Mouse (Mus musculus) kidney, embryonic 15.5 days (tissue): ENCODE results near the gene Cbr3. TPM values are rescaled to one million over a fixed set of nuclear protein-coding genes. Genes with fewer than 3 reads are reported as not detected.

Source experiments
- ATAC-seq: fragments of 200-750 bp; cut with Nextera tagmentation; replicated peaks from 2 replicates; pipeline ENCODE4 v1.8.0; 2017; ENCODE audit warnings: moderate TSS enrichment; ENCODE audit not compliant: low FRiP score
- H3K27ac ChIP-seq: fragments of 300-500 bp; sonication (generic); 2 replicates; pipeline ENCODE4 v1.5.1; 2015; ENCODE audit warnings: mild to moderate bottlenecking, inconsistent platforms
- H3K27me3 ChIP-seq: fragments of 300-500 bp; sonication (generic); 2 replicates; pipeline ENCODE4 v1.6.1; 2015; ENCODE audit warnings: inconsistent platforms
- H3K36me3 ChIP-seq: fragments of 300-500 bp; sonication (generic); 2 replicates; pipeline ENCODE4 v1.6.1; 2015; ENCODE audit warnings: inconsistent platforms
- H3K4me1 ChIP-seq: fragments of 300-500 bp; sonication (generic); 2 replicates; pipeline ENCODE4 v1.6.1; 2015; ENCODE audit warnings: inconsistent platforms
- H3K4me2 ChIP-seq: fragments of 300-500 bp; sonication (generic); 2 replicates; pipeline ENCODE4 v1.6.1; 2015; ENCODE audit warnings: moderate library complexity, mild to moderate bottlenecking, inconsistent platforms
- H3K4me3 ChIP-seq: fragments of 300-500 bp; sonication (generic); replicated peaks from 2 replicates; pipeline ENCODE4 v1.5.1; 2015; ENCODE audit warnings: mild to moderate bottlenecking, inconsistent platforms
- H3K9ac ChIP-seq: fragments of 300-500 bp; sonication (generic); 2 replicates; pipeline ENCODE4 v1.6.1; 2015; ENCODE audit warnings: mild to moderate bottlenecking, inconsistent platforms
- H3K9me3 ChIP-seq: fragments of 300-500 bp; sonication (generic); replicated peaks from 2 replicates; pipeline ENCODE4 v1.6.1; 2016; ENCODE audit warnings: inconsistent platforms
- WGBS: fragments of 180-500 bp; shearing (Covaris S2); methylation state at CpG from one replicate; pipeline ENCODE4 v1.1.7; 2015; ENCODE audit warnings: mixed read lengths; 5-methylcytosine and 5-hydroxymethylcytosine counted together
- polyA plus RNA-seq: library from polyadenylated mRNA; unstranded; fragments of >200 nt; fragmentation: Nextera tagmentation; extraction: Ambion mirVana; gene quantifications from 2 replicates; pipeline ENCODE4 v1.2.1, GENCODE M21; 2015

Gene Cbr3
- polyA plus RNA-seq, 1 experiment from 2014 or later = 4.8 TPM

- no peaks in the 10 kb centered on the region for H3K27me3 ChIP-seq
- no peak overlapping the region for H3K4me3 ChIP-seq
- H3K36me3 ChIP-seq = no peaks in the 10 kb centered on the region
- H3K4me2 ChIP-seq = no peak overlapping the region
- no peak for ATAC-seq
- peaks cover 25% of the 10 kb centered on the region for H3K4me1 ChIP-seq
- no peak overlapping the region for H3K27ac ChIP-seq
- H3K9me3 ChIP-seq = no peaks in the 10 kb centered on the region
- 60% methylated on average over 18 of the region's 18 CpGs for WGBS
- no peak overlapping the region for H3K9ac ChIP-seq
Observed at GRCm38 (mm10) chr16:93732875-93733569, 50.0 kb downstream of the Cbr3 start.

- Histone ChIP-seq H3K4me2 (no peak overlapping the region), H3K4me1 (peaks cover 5% of the 10 kb centered on the region), H3K4me3 (no peak overlapping the region), H3K9me3 (no peaks in the 10 kb centered on the region), H3K27ac (no peak overlapping the region), H3K27me3 (no peaks in the 10 kb centered on the region), H3K9ac (no peak overlapping the region), H3K36me3 (no peaks in the 10 kb centered on the region)
- 82% methylated on average over 11 of the region's 11 CpGs for WGBS
- no peak for ATAC-seq
Observed at GRCm38 (mm10) chr16:93739251-93739650, 56.2 kb downstream of the Cbr3 start.

Other genes starting within 250 kb of the Cbr3 start
- 13.9 and 14.3 TPM in 2 replicates for gene Setd4, start 79.2 kb upstream of the Cbr3 start, polyA plus RNA-seq
- gene Cbr1, start 77.4 kb upstream of the Cbr3 start, polyA plus RNA-seq = 138 and 140 TPM in 2 replicates
- gene Gm5678, start 55.1 kb upstream of the Cbr3 start, polyA plus RNA-seq = not detected in 2 replicates
- 20.0 and 24.2 TPM in 2 replicates for gene Dop1b, start 28.7 kb downstream of the Cbr3 start, polyA plus RNA-seq
- gene Morc3, start 148.9 kb downstream of the Cbr3 start, polyA plus RNA-seq = 33.1 and 33.8 TPM in 2 replicates
- gene Chaf1b, start 200.7 kb downstream of the Cbr3 start, polyA plus RNA-seq = 74.8 and 78.9 TPM in 2 replicates